Mouse (Mus musculus): ENCODE measurements around the gene Ksr1. TPM values are rescaled to one million over a fixed set of nuclear protein-coding genes. Genes with fewer than 3 reads are reported as not detected.
"Not testable (repeated sequence)": the region's sequence is repeated elsewhere in the genome, so short reads cannot be mapped to it uniquely, and the experiment has no call there.

Ksr1 gene
- polyA plus RNA-seq, 1 experiment from 2014 or later, result 3.3 TPM

DNA sequence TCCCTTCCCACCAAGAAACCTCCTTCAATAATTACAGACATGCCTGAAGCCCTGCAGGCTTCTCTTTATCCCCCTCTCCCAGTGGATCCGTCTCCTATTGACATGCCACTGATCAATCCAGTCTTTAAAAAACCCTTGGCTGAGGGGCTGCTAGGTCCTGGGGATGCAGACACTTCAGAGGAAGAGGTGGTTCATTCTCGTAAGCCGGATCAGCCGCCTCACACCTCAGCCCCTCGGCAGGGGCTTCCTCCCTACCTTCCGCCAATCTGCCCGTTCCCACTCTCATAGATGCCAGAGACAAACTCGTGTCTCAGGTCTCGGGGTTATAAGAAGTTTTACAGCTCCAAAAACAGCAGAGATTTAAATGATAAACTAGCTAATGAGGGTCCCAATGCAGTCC, 156.1 kb downstream of the Ksr1 start:
- no peak overlapping the region for H3K9ac ChIP-seq (ENCODE audit: low read length)
- no peaks in the 10 kb centered on the region for H3K9me3 ChIP-seq (ENCODE audit: control insufficient read depth, low read length)
- no peak overlapping the region for H3K4me3 ChIP-seq (ENCODE audit: low read depth, low read length)
- no peaks in the 10 kb centered on the region for H3K27me3 ChIP-seq (ENCODE audit: control insufficient read depth, insufficient read depth, low read length)
- DNase-seq (ENCODE audit: low spot score, missing footprints), result peak; percentile 57
- H3K36me3 ChIP-seq (ENCODE audit: control insufficient read depth, insufficient read depth, low read length), result no peaks in the 10 kb centered on the region
- WGBS, result 91% methylated on average over 9 of the region's 9 CpGs
- H3K4me1 ChIP-seq (ENCODE audit: control insufficient read depth, insufficient read depth, low read length), result no peaks in the 10 kb centered on the region
- no peak overlapping the region for H3K27ac ChIP-seq (ENCODE audit: low read depth, low read length)
- no peak overlapping the region for H3K4me2 ChIP-seq
- no peak for ATAC-seq (ENCODE audit: low FRiP score)

- WGBS, result 89% methylated on average over 11 of the region's 11 CpGs
Measured at GRCm38 (mm10) chr11:78989206-78989605, 157.0 kb downstream of the Ksr1 start.

GRCm38 (mm10) chr11:78986311-78987002, 159.8 kb downstream of the Ksr1 start:
- Histone ChIP-seq H3K9ac (ENCODE audit: low read length) (no peak overlapping the region), H3K4me1 (ENCODE audit: control insufficient read depth, insufficient read depth, low read length) (no peaks in the 10 kb centered on the region), H3K27me3 (ENCODE audit: control insufficient read depth, insufficient read depth, low read length) (no peaks in the 10 kb centered on the region), H3K4me2 (no peak overlapping the region), H3K27ac (ENCODE audit: low read depth, low read length) (no peak overlapping the region), H3K36me3 (ENCODE audit: control insufficient read depth, insufficient read depth, low read length) (no peaks in the 10 kb centered on the region), H3K4me3 (ENCODE audit: low read depth, low read length) (no peak overlapping the region), H3K9me3 (ENCODE audit: control insufficient read depth, low read length) (no peaks in the 10 kb centered on the region)
- 90% methylated on average over 10 of the region's 10 CpGs for WGBS
- no peak for DNase-seq (ENCODE audit: low spot score, missing footprints)
- no peak for ATAC-seq (ENCODE audit: low FRiP score)

More at GRCm38 (mm10) chr11:78989206-78989605, 157.0 kb downstream of the Ksr1 start:
- not testable (repeated sequence) for H3K9me3 ChIP-seq (ENCODE audit: control insufficient read depth, low read length); H3K4me2 ChIP-seq; ATAC-seq (ENCODE audit: low FRiP score); H3K4me1 ChIP-seq (ENCODE audit: control insufficient read depth, insufficient read depth, low read length); DNase-seq (ENCODE audit: low spot score, missing footprints); H3K36me3 ChIP-seq (ENCODE audit: control insufficient read depth, insufficient read depth, low read length); H3K27me3 ChIP-seq (ENCODE audit: control insufficient read depth, insufficient read depth, low read length); H3K4me3 ChIP-seq (ENCODE audit: low read depth, low read length); H3K27ac ChIP-seq (ENCODE audit: low read depth, low read length); H3K9ac ChIP-seq (ENCODE audit: low read length)

DNA sequence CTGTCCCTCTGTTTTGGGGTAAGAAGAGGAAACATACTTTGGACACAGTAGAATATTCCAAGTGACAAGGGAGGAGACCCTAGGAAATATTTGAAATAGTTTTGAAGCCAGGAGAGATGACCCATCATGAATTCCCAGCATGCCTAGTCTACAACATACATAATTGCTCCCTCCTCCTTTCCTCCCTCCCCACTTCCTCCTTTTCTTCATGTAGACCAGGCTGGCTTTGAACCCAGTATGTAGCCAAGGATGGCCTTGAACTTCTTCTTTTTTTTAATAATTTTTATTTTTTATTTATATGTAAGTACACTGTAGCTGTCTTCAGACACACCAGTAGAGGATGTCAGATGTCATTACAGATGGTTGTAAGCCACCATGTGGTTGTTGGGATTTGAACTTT, 160.7 kb downstream of the Ksr1 start:
- ATAC-seq (ENCODE audit: low FRiP score) (no peak), DNase-seq (ENCODE audit: low spot score, missing footprints) (peak; percentile 41)
- no peaks in the 10 kb centered on the region for H3K27me3 ChIP-seq (ENCODE audit: control insufficient read depth, insufficient read depth, low read length)
- H3K4me3 ChIP-seq (ENCODE audit: low read depth, low read length), result no peak overlapping the region
- no peaks in the 10 kb centered on the region for H3K36me3 ChIP-seq (ENCODE audit: control insufficient read depth, insufficient read depth, low read length)
- no peak overlapping the region for H3K4me2 ChIP-seq
- H3K9ac ChIP-seq (ENCODE audit: low read length), result no peak overlapping the region
- H3K27ac ChIP-seq (ENCODE audit: low read depth, low read length), result no peak overlapping the region
- H3K4me1 ChIP-seq (ENCODE audit: control insufficient read depth, insufficient read depth, low read length), result no peaks in the 10 kb centered on the region
- no peaks in the 10 kb centered on the region for H3K9me3 ChIP-seq (ENCODE audit: control insufficient read depth, low read length)

- Histone ChIP-seq H3K27ac (ENCODE audit: low read depth, low read length) (no peak within 1 kb of the TSS), H3K36me3 (ENCODE audit: control insufficient read depth, insufficient read depth, low read length) (no peaks in the 10 kb centered on the region), H3K4me3 (ENCODE audit: low read depth, low read length) (no peak within 1 kb of the TSS), H3K9me3 (ENCODE audit: control insufficient read depth, low read length) (no peaks in the 10 kb centered on the region), H3K9ac (ENCODE audit: low read length) (no peak within 1 kb of the TSS), H3K27me3 (ENCODE audit: control insufficient read depth, insufficient read depth, low read length) (no peaks in the 10 kb centered on the region), H3K4me2 (no peak within 1 kb of the TSS), H3K4me1 (ENCODE audit: control insufficient read depth, insufficient read depth, low read length) (no peaks in the 10 kb centered on the region)
- DNase-seq (ENCODE audit: low spot score, missing footprints) (peak; percentile 31), ATAC-seq (ENCODE audit: low FRiP score) (no peak)
- 87% methylated on average over 10 of the region's 10 CpGs for WGBS
Measured at GRCm38 (mm10) chr11:78984483-78985177, 161.6 kb downstream of the Ksr1 start, which contains the start of gene Lgals9. Gene Lgals9 (minus strand): TSS chr11:78984946.

DNA sequence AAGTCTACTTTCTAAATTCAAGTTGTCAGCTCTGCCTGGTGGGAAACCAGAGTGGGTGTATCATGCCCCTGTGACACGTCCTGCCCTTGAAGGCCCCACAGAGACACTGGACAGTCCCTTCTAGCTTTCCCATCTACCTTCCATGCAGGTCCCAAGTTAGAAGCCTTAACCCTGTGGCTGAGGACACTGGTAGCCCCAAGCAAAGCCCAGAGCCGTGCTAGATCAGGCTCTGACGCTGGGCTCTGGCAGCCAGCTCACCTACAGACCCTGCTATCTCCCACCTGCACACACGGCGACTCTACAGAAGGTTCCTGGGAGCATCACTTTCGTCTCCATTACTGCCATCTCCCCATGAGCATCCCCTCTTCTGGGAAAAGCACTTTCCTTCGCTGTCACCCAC, 162.7 kb downstream of the Ksr1 start:
- Histone ChIP-seq H3K9me3 (ENCODE audit: control insufficient read depth, low read length) (no peaks in the 10 kb centered on the region), H3K27me3 (ENCODE audit: control insufficient read depth, insufficient read depth, low read length) (no peaks in the 10 kb centered on the region), H3K4me1 (ENCODE audit: control insufficient read depth, insufficient read depth, low read length) (no peaks in the 10 kb centered on the region), H3K4me2 (no peak overlapping the region), H3K36me3 (ENCODE audit: control insufficient read depth, insufficient read depth, low read length) (no peaks in the 10 kb centered on the region), H3K9ac (ENCODE audit: low read length) (no peak overlapping the region), H3K27ac (ENCODE audit: low read depth, low read length) (no peak overlapping the region), H3K4me3 (ENCODE audit: low read depth, low read length) (no peak overlapping the region)
- ATAC-seq (ENCODE audit: low FRiP score), result no peak
- 82% methylated on average over 7 of the region's 7 CpGs for WGBS
- peak; percentile 45 for DNase-seq (ENCODE audit: low spot score, missing footprints)

GRCm38 (mm10) chr11:78982513-78983291, 163.5 kb downstream of the Ksr1 start:
- DNase-seq (ENCODE audit: low spot score, missing footprints), result peak; percentile 51
- Histone ChIP-seq H3K27me3 (ENCODE audit: control insufficient read depth, insufficient read depth, low read length) (no peaks in the 10 kb centered on the region), H3K9ac (ENCODE audit: low read length) (no peak overlapping the region), H3K4me3 (ENCODE audit: low read depth, low read length) (no peak overlapping the region), H3K4me1 (ENCODE audit: control insufficient read depth, insufficient read depth, low read length) (no peaks in the 10 kb centered on the region), H3K9me3 (ENCODE audit: control insufficient read depth, low read length) (no peaks in the 10 kb centered on the region), H3K4me2 (no peak overlapping the region), H3K36me3 (ENCODE audit: control insufficient read depth, insufficient read depth, low read length) (no peaks in the 10 kb centered on the region), H3K27ac (ENCODE audit: low read depth, low read length) (no peak overlapping the region)
- 91% methylated on average over 12 of the region's 12 CpGs for WGBS
- no peak for ATAC-seq (ENCODE audit: low FRiP score)

DNA sequence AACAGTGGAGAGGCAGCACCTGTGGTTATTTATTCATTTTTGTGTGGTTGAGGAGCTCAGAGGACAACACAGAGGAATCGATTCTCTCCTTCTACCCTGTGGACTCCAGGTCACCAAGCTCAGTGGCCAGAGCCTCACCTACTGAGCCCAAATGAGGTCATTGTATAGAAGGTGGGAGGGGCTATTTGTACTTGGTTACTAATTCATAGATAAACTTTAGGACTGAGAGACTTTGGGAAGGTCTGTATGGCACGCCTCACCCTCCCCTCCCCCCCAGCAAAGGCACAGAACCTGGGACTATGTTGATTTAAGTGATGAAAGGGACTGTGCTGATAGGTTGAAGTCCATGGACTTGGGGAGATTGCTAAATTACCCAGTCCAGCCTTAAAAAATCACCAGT, 164.2 kb downstream of the Ksr1 start:
- Histone ChIP-seq H3K27me3 (ENCODE audit: control insufficient read depth, insufficient read depth, low read length) (no peaks in the 10 kb centered on the region), H3K4me1 (ENCODE audit: control insufficient read depth, insufficient read depth, low read length) (no peaks in the 10 kb centered on the region), H3K4me3 (ENCODE audit: low read depth, low read length) (no peak overlapping the region), H3K4me2 (no peak overlapping the region), H3K36me3 (ENCODE audit: control insufficient read depth, insufficient read depth, low read length) (no peaks in the 10 kb centered on the region), H3K9me3 (ENCODE audit: control insufficient read depth, low read length) (no peaks in the 10 kb centered on the region), H3K9ac (ENCODE audit: low read length) (no peak overlapping the region), H3K27ac (ENCODE audit: low read depth, low read length) (no peak overlapping the region)
- no peak for ATAC-seq (ENCODE audit: low FRiP score)
- 77% methylated on average over 2 of the region's 2 CpGs for WGBS
- peak; percentile 19 for DNase-seq (ENCODE audit: low spot score, missing footprints)
